Mouse (Mus musculus): ENCODE data around the gene Mthfr. TPM values are rescaled to one million over a fixed set of nuclear protein-coding genes. Genes with fewer than 3 reads are reported as not detected.

The Mthfr gene
- polyA plus RNA-seq, 1 experiment from 2014 or later: 8.9 TPM

GRCm38 (mm10) chr4:148095081-148095480, 56.2 kb downstream of the Mthfr start:
- Histone ChIP-seq H3K27me3 (no peaks in the 10 kb centered on the region), H3K4me1 (replicated peaks) (no peaks in the 10 kb centered on the region), H3K4me2 (no peak overlapping the region), H3K4me3 (replicated peaks) (no peak overlapping the region), H3K36me3 (no peaks in the 10 kb centered on the region), H3K9ac (no peak overlapping the region), H3K9me3 (replicated peaks) (no peaks in the 10 kb centered on the region), H3K27ac (no peak overlapping the region)
- ATAC-seq (ENCODE audit: low read depth): no peak
- 65% methylated on average over 4 of the region's 4 CpGs for WGBS (ENCODE audit: insufficient replicate concordance)
- no peak for DNase-seq

- no peak for ATAC-seq (ENCODE audit: low read depth)
- 66% methylated on average over 2 of the region's 2 CpGs for WGBS (ENCODE audit: insufficient replicate concordance)
- Histone ChIP-seq H3K4me3 (replicated peaks) (no peak overlapping the region), H3K9me3 (replicated peaks) (no peaks in the 10 kb centered on the region), H3K9ac (no peak overlapping the region), H3K36me3 (no peaks in the 10 kb centered on the region), H3K27me3 (no peaks in the 10 kb centered on the region), H3K4me2 (no peak overlapping the region), H3K4me1 (replicated peaks) (0 out of 2 replicates have a peak, but pooled peaks cover 8% of the 10 kb centered on the region), H3K27ac (no peak overlapping the region)
- DNase-seq: no peak
Measured at GRCm38 (mm10) chr4:148097936-148098335, 59.1 kb downstream of the Mthfr start.

GRCm38 (mm10) chr4:148098666-148099065, 59.8 kb downstream of the Mthfr start:
- 0 out of 2 replicates have a peak, but pooled peaks cover 8% of the 10 kb centered on the region for H3K4me1 ChIP-seq (replicated peaks)
- 42% methylated on average over 3 of the region's 3 CpGs for WGBS (ENCODE audit: insufficient replicate concordance)

GRCm38 (mm10) chr4:148101801-148102527, 63.1 kb downstream of the Mthfr start:
- ATAC-seq (ENCODE audit: low read depth) (peak; percentile 60), DNase-seq (no peak)
- H3K9me3 ChIP-seq (replicated peaks): no peaks in the 10 kb centered on the region
- H3K27ac ChIP-seq: no peak overlapping the region
- H3K9ac ChIP-seq: no peak overlapping the region; the same call in 1 of the 2 replicates
- peaks cover 3% of the 10 kb centered on the region; the same call in 1 of the 2 replicates for H3K27me3 ChIP-seq
- no peaks in the 10 kb centered on the region for H3K36me3 ChIP-seq
- 0 out of 2 replicates have a peak, but pooled peaks cover 8% of the 10 kb centered on the region for H3K4me1 ChIP-seq (replicated peaks)
- no peak overlapping the region for H3K4me3 ChIP-seq (replicated peaks)
- H3K4me2 ChIP-seq: peak overlapping the region; percentile 45
- 16% methylated on average over 29 of the region's 29 CpGs for whole genome bisulfite sequencing (ENCODE audit: insufficient replicate concordance)

More at GRCm38 (mm10) chr4:148098666-148099065, 59.8 kb downstream of the Mthfr start:
- Histone ChIP-seq H3K9me3 (replicated peaks) (no peaks in the 10 kb centered on the region), H3K4me3 (replicated peaks) (no peak overlapping the region), H3K27ac (no peak overlapping the region), H3K4me2 (no peak overlapping the region), H3K9ac (no peak overlapping the region), H3K27me3 (no peaks in the 10 kb centered on the region), H3K36me3 (no peaks in the 10 kb centered on the region)
- ATAC-seq (ENCODE audit: low read depth) (no peak), DNase-seq (no peak)

DNA sequence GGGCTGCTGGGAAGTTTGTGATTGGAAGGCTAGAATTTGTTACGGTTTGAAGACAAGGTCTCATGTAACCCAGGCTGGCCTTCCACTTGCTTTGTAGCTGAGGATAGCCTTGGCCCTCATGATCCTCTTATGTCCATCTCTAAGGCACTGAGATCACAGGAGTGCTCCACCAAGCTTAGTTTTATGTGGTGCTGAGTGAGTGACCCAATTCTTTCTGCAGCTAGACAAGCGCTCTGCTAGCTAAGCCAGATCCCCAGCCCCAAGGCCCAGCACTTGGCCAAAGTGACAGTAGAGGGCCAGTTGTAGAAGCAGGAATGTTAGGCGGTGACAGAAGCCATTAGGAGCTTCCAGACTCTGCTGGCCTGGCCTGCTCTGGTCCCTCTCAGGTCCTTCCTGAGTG, 65.3 kb downstream of the Mthfr start:
- 71% methylated on average over 3 of the region's 3 CpGs for WGBS (ENCODE audit: insufficient replicate concordance)
- H3K9ac ChIP-seq: no peak overlapping the region

GRCm38 (mm10) chr4:148107621-148108291, 68.9 kb downstream of the Mthfr start:
- WGBS (ENCODE audit: insufficient replicate concordance): 49% methylated on average over 22 of the region's 22 CpGs
- DNase-seq (no peak), ATAC-seq (ENCODE audit: low read depth) (no peak)

More for the DNA sequence above, 65.3 kb downstream of the Mthfr start:
- H3K9me3 ChIP-seq (replicated peaks): no peaks in the 10 kb centered on the region
- H3K27ac ChIP-seq: no peak overlapping the region
- H3K27me3 ChIP-seq: peaks cover 16% of the 10 kb centered on the region
- H3K36me3 ChIP-seq: no peaks in the 10 kb centered on the region
- H3K4me3 ChIP-seq (replicated peaks): no peak overlapping the region
- peaks cover 8% of the 10 kb centered on the region; the same call in 1 of the 2 replicates for H3K4me1 ChIP-seq (replicated peaks)
- H3K4me2 ChIP-seq: no peak overlapping the region
- DNase-seq: no peak
- ATAC-seq (ENCODE audit: low read depth): no peak

GRCm38 (mm10) chr4:148108565-148109100, 69.8 kb downstream of the Mthfr start:
- WGBS (ENCODE audit: insufficient replicate concordance): 20% methylated on average over 7 of the region's 7 CpGs
- Histone ChIP-seq H3K27ac (peak overlapping the region; percentile 36; the same call in 1 of the 2 replicates), H3K4me2 (no peak overlapping the region)

More at GRCm38 (mm10) chr4:148107621-148108291, 68.9 kb downstream of the Mthfr start:
- Histone ChIP-seq H3K36me3 (no peaks in the 10 kb centered on the region), H3K4me1 (replicated peaks) (no peaks in the 10 kb centered on the region; the same call in 1 of the 2 replicates), H3K4me2 (no peak overlapping the region), H3K9me3 (replicated peaks) (no peaks in the 10 kb centered on the region), H3K27me3 (peaks cover 16% of the 10 kb centered on the region), H3K4me3 (replicated peaks) (no peak overlapping the region), H3K27ac (0 out of 2 replicates have a peak overlapping the region, but pooled peaks have one; percentile 36), H3K9ac (no peak overlapping the region)

More at GRCm38 (mm10) chr4:148108565-148109100, 69.8 kb downstream of the Mthfr start:
- DNase-seq: no peak
- no peak overlapping the region for H3K4me3 ChIP-seq (replicated peaks)
- no peaks in the 10 kb centered on the region for H3K9me3 ChIP-seq (replicated peaks)
- H3K36me3 ChIP-seq: no peaks in the 10 kb centered on the region
- H3K4me1 ChIP-seq (replicated peaks): no peaks in the 10 kb centered on the region; the same call in 1 of the 2 replicates
- peaks cover 16% of the 10 kb centered on the region for H3K27me3 ChIP-seq
- no peak overlapping the region for H3K9ac ChIP-seq
- ATAC-seq (ENCODE audit: low read depth): no peak

Other genes with a start within 250 kb of the Mthfr start
- 6.4 and 8.4 TPM in 2 replicates for gene Zfp984, start 229.3 kb upstream of the Mthfr start, polyA plus RNA-seq (2015; fragmentation: Nextera tagmentation; extraction: Ambion mirVana)
- 1.3 and 1.5 TPM in 2 replicates for gene Zfp933, start 190.7 kb upstream of the Mthfr start, polyA plus RNA-seq (2015; fragmentation: Nextera tagmentation; extraction: Ambion mirVana)
- 25.7 and 29.1 TPM in 2 replicates for gene Miip, start 170.3 kb upstream of the Mthfr start, polyA plus RNA-seq (2015; fragmentation: Nextera tagmentation; extraction: Ambion mirVana)
- 2.5 and 3.5 TPM in 2 replicates for gene Fv1, start 170.1 kb upstream of the Mthfr start, polyA plus RNA-seq (2015; fragmentation: Nextera tagmentation; extraction: Ambion mirVana)
- gene Mfn2, start 134.4 kb upstream of the Mthfr start, polyA plus RNA-seq (2015; fragmentation: Nextera tagmentation; extraction: Ambion mirVana): 17.7 and 21.0 TPM in 2 replicates
- 24.9 and 28.3 TPM in 2 replicates for gene Plod1, start 102.3 kb upstream of the Mthfr start, polyA plus RNA-seq (2015; fragmentation: Nextera tagmentation; extraction: Ambion mirVana)
- gene 2510039O18Rik, start 98.2 kb upstream of the Mthfr start, polyA plus RNA-seq (2015; fragmentation: Nextera tagmentation; extraction: Ambion mirVana): 6.8 and 7.1 TPM in 2 replicates
- 0.38 TPM in 1 of 2 replicates, not detected in the other for gene Nppb, start 53.3 kb upstream of the Mthfr start, polyA plus RNA-seq (2015; fragmentation: Nextera tagmentation; extraction: Ambion mirVana)
- 0.48 and 5.6 TPM in 2 replicates for gene Nppa, start 38.4 kb upstream of the Mthfr start, polyA plus RNA-seq (2015; fragmentation: Nextera tagmentation; extraction: Ambion mirVana)
- 1.5 and 1.7 TPM in 2 replicates for gene Clcn6, start 256 bp upstream of the Mthfr start, polyA plus RNA-seq (2015; fragmentation: Nextera tagmentation; extraction: Ambion mirVana)
- 11.2 and 11.7 TPM in 2 replicates for gene Agtrap, start 49.0 kb downstream of the Mthfr start, polyA plus RNA-seq (2015; fragmentation: Nextera tagmentation; extraction: Ambion mirVana)
- 19.4 and 21.0 TPM in 2 replicates for gene Mad2l2, start 91.3 kb downstream of the Mthfr start, polyA plus RNA-seq (2015; fragmentation: Nextera tagmentation; extraction: Ambion mirVana)
- gene Draxin, start 91.6 kb downstream of the Mthfr start, polyA plus RNA-seq (2015; fragmentation: Nextera tagmentation; extraction: Ambion mirVana): 0.09 and 0.13 TPM in 2 replicates
- gene Fbxo6, start 113.1 kb downstream of the Mthfr start, polyA plus RNA-seq (2015; fragmentation: Nextera tagmentation; extraction: Ambion mirVana): 16.5 and 16.9 TPM in 2 replicates
- 0.93 and 1.0 TPM in 2 replicates for gene Fbxo44, start 121.4 kb downstream of the Mthfr start, polyA plus RNA-seq (2015; fragmentation: Nextera tagmentation; extraction: Ambion mirVana)
- gene Fbxo2, start 121.5 kb downstream of the Mthfr start, polyA plus RNA-seq (2015; fragmentation: Nextera tagmentation; extraction: Ambion mirVana): 0.22 and 0.36 TPM in 2 replicates
- 0.03 TPM in 1 of 2 replicates, not detected in the other for gene Disp3, start 248.9 kb downstream of the Mthfr start, polyA plus RNA-seq (2015; fragmentation: Nextera tagmentation; extraction: Ambion mirVana)